Mouse (Mus musculus) limb, embryonic 14.5 days (tissue): ENCODE measurements at regions not wholly inside any gene's neighbourhood (a gene's known extent, or its start where the extent isn't known, plus 50 kb on each side); places are given as distances from the start of the nearest gene placed in this dataset.

Source experiments
- ATAC-seq: fragments of 200-750 bp; cut with Nextera tagmentation; 2 replicates; pipeline ENCODE4 v1.8.0; 2017; ENCODE audit warnings: low read depth, moderate number of reproducible peaks, moderate TSS enrichment; ENCODE audit not compliant: low FRiP score
- DNase-seq: peaks from one replicate; pipeline ENCODE4 v3.0.0-alpha.2; 2015; ENCODE audit warnings: low spot score
- H3K27ac ChIP-seq: fragments of 300-500 bp; sonication (generic); replicated peaks from 2 replicates; pipeline ENCODE4 v1.5.1; 2014; ENCODE audit warnings: low read depth, mild to moderate bottlenecking, low read length, moderate library complexity, mixed read lengths
- H3K27me3 ChIP-seq: fragments of 300-500 bp; sonication (generic); 2 replicates; pipeline ENCODE4 v1.6.1; 2014; ENCODE audit warnings: low read length, mixed read lengths; ENCODE audit not compliant: control insufficient read depth, insufficient read depth
- H3K36me3 ChIP-seq: fragments of 300-500 bp; sonication (generic); 2 replicates; pipeline ENCODE4 v1.6.1; 2014; ENCODE audit warnings: mild to moderate bottlenecking, low read length, moderate library complexity, mixed read lengths; ENCODE audit not compliant: control insufficient read depth, insufficient read depth
- H3K4me1 ChIP-seq: fragments of 300-500 bp; sonication (generic); 2 replicates; pipeline ENCODE4 v1.6.1; 2014; ENCODE audit warnings: antibody characterized with exemption, low read length, mixed read lengths; ENCODE audit not compliant: control insufficient read depth, insufficient read depth
- H3K4me2 ChIP-seq: fragments of 300-500 bp; sonication (generic); replicated peaks from 2 replicates; pipeline ENCODE4 v1.6.1; 2014; ENCODE audit warnings: low read depth, mild to moderate bottlenecking, low read length, moderate library complexity; ENCODE audit not compliant: severe bottlenecking
- H3K4me3 ChIP-seq: fragments of 300-500 bp; sonication (generic); replicated peaks from 2 replicates; pipeline ENCODE4 v1.5.1; 2014; ENCODE audit warnings: low read length
- H3K9ac ChIP-seq: fragments of 300-500 bp; sonication (generic); 2 replicates; pipeline ENCODE4 v1.6.1; 2014; ENCODE audit warnings: mild to moderate bottlenecking, low read depth, low read length, moderate library complexity; ENCODE audit not compliant: severe bottlenecking
- H3K9me3 ChIP-seq: fragments of 300-500 bp; sonication (generic); 2 replicates; pipeline ENCODE4 v1.6.1; 2016; ENCODE audit warnings: low read length; ENCODE audit not compliant: control insufficient read depth
- POLR2A ChIP-seq: fragments of 200-500 bp; IDR thresholded peaks from 2 replicates; pipeline ENCODE4 v1.8.0; 2012; ENCODE audit warnings: inconsistent platforms, mild to moderate bottlenecking, moderate library complexity, borderline replicate concordance; ENCODE audit not compliant: insufficient read depth, insufficient read length; ENCODE audit errors: extremely low read depth
- WGBS: fragments of 180-500 bp; shearing (Covaris S2); extraction: QIAGEN DNeasy Blood & Tissue Kit; methylation state at CpG from one replicate; pipeline ENCODE4 v1.1.7; 2014; 5-methylcytosine and 5-hydroxymethylcytosine counted together

- no peaks in the 10 kb centered on the region for H3K27me3 ChIP-seq
- H3K9me3 ChIP-seq = no peaks in the 10 kb centered on the region
- H3K36me3 ChIP-seq = no peaks in the 10 kb centered on the region
- no peak overlapping the region for H3K4me3 ChIP-seq
- ATAC-seq = no peak
- no peak overlapping the region for H3K27ac ChIP-seq
- DNase-seq = no peak
- TF ChIP-seq POLR2A = no peak
- H3K4me2 ChIP-seq = no peak overlapping the region
- WGBS = 70% methylated on average over 3 of the region's 3 CpGs
- H3K9ac ChIP-seq = no peak overlapping the region
- peaks cover 4% of the 10 kb centered on the region; the same call in 1 of the 2 replicates for H3K4me1 ChIP-seq
These were observed 50.5 kb upstream of the Zfp423 start for GRCm38 (mm10) chr8:88009878-88010277.
